Mouse (Mus musculus): ENCODE measurements around the gene Acvr1b.

- TF ChIP-seq TCF12 (IDR thresholded peaks at IDR 0.05; ENCODE audit: insufficient read depth, poor library complexity, severe bottlenecking) (no peak), POLR2A (IDR thresholded peaks at IDR 0.05; ENCODE audit: insufficient read length, low read depth) (no peak), E2F4 (IDR thresholded peaks at IDR 0.05; ENCODE audit: insufficient read depth) (no peak), USF1 (IDR thresholded peaks at IDR 0.05; ENCODE audit: low read depth) (no peak), CEBPB (IDR thresholded peaks at IDR 0.05; ENCODE audit: insufficient read depth, poor library complexity, severe bottlenecking) (no peak), TCF3 (IDR thresholded peaks at IDR 0.05; ENCODE audit: insufficient read length, low read depth) (no peak), MYOG (IDR thresholded peaks at IDR 0.05; ENCODE audit: control insufficient read depth in 1 of 3, insufficient read depth in 1 of 3, insufficient read length in 2 of 3, low read depth in 2 of 3) (no peak), MAX (IDR thresholded peaks at IDR 0.05; ENCODE audit: low read depth) (no peak)
Observed at GRCm38 (mm10) chr15:101255842-101256462, 82.1 kb downstream of the Acvr1b start.

All from myocyte (in vitro differentiated cells).